Mouse (Mus musculus): Measurements from ENCODE around the gene Setd6. TPM values are rescaled to one million over a fixed set of nuclear protein-coding genes. Genes with fewer than 3 reads are reported as not detected.
A peak's percentile ranks its signal among the peaks of the same experiment; 100 is the strongest.

Gene Setd6
- polyA plus RNA-seq, 1 experiment = 12.6 TPM

Small RNA genes within 50 kb of the gene (microRNA-seq; reads per million reads assigned to microRNA genes)
- 0.44 reads per million, percentile 6 among the genes with 10 or more reads in this experiment for gene Mir7073 (ENCODE audit: borderline microRNAs expressed)

Other genes with a start within 250 kb of the Setd6 start
- gene Csnk2a2, start 225.8 kb upstream of the Setd6 start, polyA plus RNA-seq (2012; fragmentation: generic; extraction: Trizol) = 61.0 TPM
- gene Ccdc113, start 181.8 kb upstream of the Setd6 start, polyA plus RNA-seq (2012; fragmentation: generic; extraction: Trizol) = not detected
- not detected for gene Prss54, start 139.5 kb upstream of the Setd6 start, polyA plus RNA-seq (2012; fragmentation: generic; extraction: Trizol)
- gene Gins3, start 82.4 kb upstream of the Setd6 start, polyA plus RNA-seq (2012; fragmentation: generic; extraction: Trizol) = 8.3 TPM
- 43.3 TPM for gene Ndrg4, start 38.9 kb upstream of the Setd6 start, polyA plus RNA-seq (2012; fragmentation: generic; extraction: Trizol)
- 40.6 TPM for gene Cnot1, start 91.6 kb downstream of the Setd6 start, polyA plus RNA-seq (2012; fragmentation: generic; extraction: Trizol)
- gene Sap18b, start 109.5 kb downstream of the Setd6 start, polyA plus RNA-seq (2012; fragmentation: generic; extraction: Trizol) = 218 TPM
- gene Slc38a7, start 137.7 kb downstream of the Setd6 start, polyA plus RNA-seq (2012; fragmentation: generic; extraction: Trizol) = 26.2 TPM
- 189 TPM for gene Got2, start 172.7 kb downstream of the Setd6 start, polyA plus RNA-seq (2012; fragmentation: generic; extraction: Trizol)